Mouse (Mus musculus) MEL (cell line): ENCODE results near the gene Pef1. TPM values are rescaled to one million over a fixed set of nuclear protein-coding genes. Genes with fewer than 3 reads are reported as not detected.

Experiments used
- DNase-seq: peaks from one replicate; pipeline ENCODE4 v3.0.0; 2011; ENCODE audit warnings: low read depth, low spot score
- H3K27ac ChIP-seq: 2 replicates; pipeline ENCODE4 v1.5.1; 2012; ENCODE audit warnings: low read depth, mild to moderate bottlenecking, control low read depth, low read length, moderate library complexity; ENCODE audit not compliant: control insufficient read depth
- H3K27me3 ChIP-seq, 2 experiments: fragments of 150-350 bp in 1 of 2; sonication (generic) in 1 of 2; 2 replicates each; pipeline ENCODE4 v1.6.1; 2012; ENCODE audit warnings: low read length in 2 of 2, mild to moderate bottlenecking in 2 of 2, improper control_type of control experiment in 1 of 2, moderate library complexity in 1 of 2; ENCODE audit not compliant: insufficient read depth in 2 of 2, control insufficient read depth in 1 of 2
- H3K36me3 ChIP-seq, 2 experiments: 2 replicates each; pipeline ENCODE4 v1.6.1; 2012 to 2014; ENCODE audit warnings: low read length in 2 of 2, improper control_type of control experiment in 1 of 2, inconsistent platforms in 1 of 2, mild to moderate bottlenecking in 1 of 2; ENCODE audit not compliant: insufficient read depth in 2 of 2, control insufficient read depth in 1 of 2
- H3K4me1 ChIP-seq, 2 experiments: fragments of 150-350 bp in 1 of 2; sonication (generic) in 1 of 2; 2 replicates each; pipeline ENCODE4 v1.6.1; 2012; ENCODE audit warnings: low read length in 2 of 2, improper control_type of control experiment in 1 of 2, mild to moderate bottlenecking in 1 of 2; ENCODE audit not compliant: insufficient read depth in 2 of 2, control insufficient read depth in 1 of 2
- H3K4me3 ChIP-seq, 2 experiments: fragments of 150-350 bp in 1 of 2; sonication (generic) in 1 of 2; 2 replicates each; pipeline ENCODE4 v1.5.1; 2012; ENCODE audit warnings: low read depth in 2 of 2, low read length in 2 of 2, mild to moderate bottlenecking in 2 of 2, moderate library complexity in 2 of 2, control low read depth in 1 of 2, improper control_type of control experiment in 1 of 2; ENCODE audit not compliant: control insufficient read depth in 1 of 2, insufficient read depth in 1 of 2
- H3K79me2 ChIP-seq: 2 replicates; pipeline ENCODE4 v1.6.1; 2012; ENCODE audit warnings: mild to moderate bottlenecking, low read length, moderate library complexity; ENCODE audit not compliant: control insufficient read depth, poor library complexity, insufficient read depth
- H3K9ac ChIP-seq: 2 replicates; pipeline ENCODE4 v1.6.1; 2012; ENCODE audit warnings: low read depth, mild to moderate bottlenecking, control low read depth, low read length, moderate library complexity; ENCODE audit not compliant: control insufficient read depth, poor library complexity, severe bottlenecking
- H3K9me3 ChIP-seq: fragments of 150-350 bp; sonication (generic); replicated peaks from 2 replicates; pipeline ENCODE4 v1.6.1; 2012; ENCODE audit warnings: mild to moderate bottlenecking, low read length, improper control_type of control experiment, moderate library complexity; ENCODE audit not compliant: insufficient read depth
- CHD2 ChIP-seq: IDR thresholded peaks from 2 replicates; pipeline ENCODE4 v1.6.1; 2011; ENCODE audit warnings: low read length, improper control_type of control experiment
- CTCF ChIP-seq, 3 experiments: IDR thresholded peaks in 2 of 3; conservative IDR thresholded peaks in 1 of 3; 2 replicates each; pipeline ENCODE4 v1.5.1; 2011 to 2012; ENCODE audit warnings: low read length in 3 of 3, low read depth in 2 of 3, mild to moderate bottlenecking in 2 of 3, improper control_type of control experiment in 1 of 3, inconsistent platforms in 1 of 3, mixed read lengths in 1 of 3, moderate library complexity in 1 of 3; ENCODE audit not compliant: control insufficient read depth in 1 of 3, insufficient read depth in 1 of 3, poor library complexity in 1 of 3, severe bottlenecking in 1 of 3
- ELF1 ChIP-seq: IDR thresholded peaks from 2 replicates; pipeline ENCODE4 v1.6.1; 2014; ENCODE audit warnings: low read depth, mild to moderate bottlenecking, inconsistent platforms, low read length, improper control_type of control experiment, moderate library complexity
- GATA1 ChIP-seq: IDR thresholded peaks from 2 replicates; pipeline ENCODE4 v1.6.1; 2011; ENCODE audit warnings: low read depth, low read length, improper control_type of control experiment
- HCFC1 ChIP-seq: IDR thresholded peaks from 2 replicates; pipeline ENCODE4 v1.6.1; 2012; ENCODE audit warnings: low read depth, mild to moderate bottlenecking, inconsistent platforms, low read length, improper control_type of control experiment, moderate library complexity
- KAT2A ChIP-seq: conservative IDR thresholded peaks from 2 replicates; pipeline ENCODE4 v1.6.1; 2012; ENCODE audit warnings: low read depth, low read length, improper control_type of control experiment, inconsistent platforms
- MAFK ChIP-seq: IDR thresholded peaks from 2 replicates; pipeline ENCODE4 v1.6.1; 2011; ENCODE audit warnings: low read depth, mild to moderate bottlenecking, low read length, improper control_type of control experiment, borderline replicate concordance
- MEF2A ChIP-seq: IDR thresholded peaks from 2 replicates; pipeline ENCODE4 v1.6.1; 2014; ENCODE audit warnings: low read depth, mild to moderate bottlenecking, inconsistent platforms, low read length, improper control_type of control experiment; ENCODE audit not compliant: poor library complexity, insufficient replicate concordance, severe bottlenecking; ENCODE audit errors: extremely low read depth
- MXI1 ChIP-seq: IDR thresholded peaks from 2 replicates; pipeline ENCODE4 v1.6.1; 2011; ENCODE audit warnings: mild to moderate bottlenecking, low read depth, low read length, improper control_type of control experiment
- MYB ChIP-seq: IDR thresholded peaks from 2 replicates; pipeline ENCODE4 v1.6.1; 2011; ENCODE audit warnings: mild to moderate bottlenecking, low read depth, low read length, improper control_type of control experiment
- MYC ChIP-seq: IDR thresholded peaks from 2 replicates; pipeline ENCODE4 v1.6.1; 2011; ENCODE audit warnings: low read depth, mild to moderate bottlenecking, low read length, improper control_type of control experiment, moderate library complexity
- NRF1 ChIP-seq: IDR thresholded peaks from 2 replicates; pipeline ENCODE4 v1.6.1; 2014; ENCODE audit warnings: low read depth, mild to moderate bottlenecking, inconsistent platforms, low read length, improper control_type of control experiment, moderate library complexity; ENCODE audit not compliant: poor library complexity, insufficient read depth, severe bottlenecking
- POLR2AphosphoS2 ChIP-seq: IDR thresholded peaks from 2 replicates; pipeline ENCODE4 v1.6.1; 2011; ENCODE audit warnings: low read length, improper control_type of control experiment
- POLR2AphosphoS5 ChIP-seq: IDR thresholded peaks from 2 replicates; pipeline ENCODE4 v1.6.1; 2012; ENCODE audit warnings: low read depth, borderline replicate concordance, mild to moderate bottlenecking, inconsistent platforms, low read length, moderate library complexity, mixed read lengths
- RAD21 ChIP-seq: IDR thresholded peaks from 2 replicates; pipeline ENCODE4 v1.6.1; 2011; ENCODE audit warnings: mild to moderate bottlenecking, low read depth, low read length, improper control_type of control experiment
- SMC3 ChIP-seq: IDR thresholded peaks from 2 replicates; pipeline ENCODE4 v1.6.1; 2011; ENCODE audit warnings: low read depth, low read length, improper control_type of control experiment
- TAL1 ChIP-seq: IDR thresholded peaks from 2 replicates; pipeline ENCODE4 v1.6.1; 2012; ENCODE audit warnings: mild to moderate bottlenecking, inconsistent platforms, low read length, moderate library complexity, mixed read lengths
- TBP ChIP-seq: IDR thresholded peaks from 2 replicates; pipeline ENCODE4 v1.8.0; 2011; ENCODE audit warnings: low read depth, low read length, improper control_type of control experiment
- USF1 ChIP-seq: IDR thresholded peaks from 2 replicates; pipeline ENCODE4 v1.6.1; 2014; ENCODE audit warnings: low read depth, mild to moderate bottlenecking, inconsistent platforms, low read length, improper control_type of control experiment, moderate library complexity
- ZKSCAN1 ChIP-seq: IDR thresholded peaks from 2 replicates; pipeline ENCODE4 v1.6.1; 2012; ENCODE audit warnings: low read depth, mild to moderate bottlenecking, inconsistent platforms, low read length, improper control_type of control experiment, moderate library complexity
- ZMIZ1 ChIP-seq: IDR thresholded peaks from 2 replicates; pipeline ENCODE4 v1.6.1; 2012; ENCODE audit warnings: low read depth, mild to moderate bottlenecking, inconsistent platforms, low read length, improper control_type of control experiment, moderate library complexity
- polyA plus RNA-seq, 2 experiments: library from polyadenylated mRNA; stranded (reverse) in 1 of 2; unstranded in 1 of 2; fragments of >175 nt in 1 of 2; fragments of >200 nt in 1 of 2; gene quantifications; 2 replicates each; pipeline versions ENCODE4 v1.2.1 to v1.2.4; 2012; ENCODE audit warnings: low replicate concordance in 2 of 2, low read depth in 1 of 2; ENCODE audit not compliant: insufficient read length in 2 of 2, insufficient read depth in 1 of 2, missing spikeins in 1 of 2
- total RNA-seq: library from RNA; depleted of rRNA; stranded (reverse); fragments of 300-350 nt; gene quantifications from 2 replicates; pipeline ENCODE4 v1.2.3, GENCODE M21; 2012

Gene Pef1
- total and polyA plus RNA-seq, 3 experiments = 27.3 to 49.8 TPM; not detected in 1

GRCm38 (mm10) chr4:130120752-130121151 is 18.4 kb downstream of the Pef1 start:
- no peak for DNase-seq
- Histone ChIP-seq H3K4me1 (no peaks in the 10 kb centered on the region), H3K27ac (no peak overlapping the region), H3K36me3 (no peaks in the 10 kb centered on the region), H3K27me3 (no peaks in the 10 kb centered on the region), H3K79me2 (no peaks in the 10 kb centered on the region), H3K9ac (no peak overlapping the region), H3K4me3 (no peak overlapping the region), H3K9me3 (no peaks in the 10 kb centered on the region)
- TF ChIP-seq POLR2AphosphoS2 (no peak), HCFC1 (no peak), MXI1 (no peak), ELF1 (no peak), MYC (no peak), ZMIZ1 (no peak), ZKSCAN1 (no peak), NRF1 (no peak), SMC3 (no peak), MYB (no peak), GATA1 (no peak), TAL1 (no peak), RAD21 (no peak), KAT2A (no peak), CHD2 (no peak), POLR2AphosphoS5 (no peak), MEF2A (no peak), CTCF (IDR thresholded peaks at IDR 0.05 in 2 of 3, conservative IDR thresholded peaks at IDR 0.05 in 1 of 3; ENCODE audit: control insufficient read depth in 1 of 3, insufficient read depth in 1 of 3, low read depth in 2 of 3, low read length in 3 of 3, poor library complexity in 1 of 3, severe bottlenecking in 1 of 3) (no peak)

DNA sequence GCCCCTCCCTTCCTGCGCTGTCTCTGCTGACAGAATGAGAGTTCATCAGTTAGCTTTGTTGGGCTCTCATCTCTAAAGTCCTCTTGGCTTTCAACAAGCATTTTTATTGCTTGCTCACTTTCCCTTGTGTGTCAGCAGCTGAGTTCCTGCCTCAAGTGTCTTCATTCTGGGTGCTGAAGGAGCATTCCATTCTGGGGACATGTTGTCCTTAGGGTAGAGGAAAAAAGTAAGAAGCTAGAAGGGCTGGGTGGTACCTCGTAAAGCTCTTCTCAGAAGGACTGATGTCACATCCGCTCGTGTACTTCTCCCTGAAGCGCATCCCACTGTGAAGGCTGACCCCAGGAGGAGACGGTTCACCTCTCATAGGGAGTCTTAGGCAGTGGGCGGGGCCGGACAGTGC is 19.2 kb downstream of the Pef1 start:
- no peaks in the 10 kb centered on the region for H3K9me3 ChIP-seq
- no peaks in the 10 kb centered on the region for H3K79me2 ChIP-seq
- no peaks in the 10 kb centered on the region for H3K27me3 ChIP-seq
- H3K27ac ChIP-seq = no peak overlapping the region
- no peak for TF ChIP-seq TBP
- no peak for TF ChIP-seq ZKSCAN1
- no peak for TF ChIP-seq SMC3
- TF ChIP-seq USF1 = no peak
- TF ChIP-seq ZMIZ1 = no peak
- TF ChIP-seq HCFC1 = no peak
- no peak for TF ChIP-seq MAFK
- no peak overlapping the region for H3K4me3 ChIP-seq
- no peak for DNase-seq
- H3K36me3 ChIP-seq = no peaks in the 10 kb centered on the region
- no peak overlapping the region for H3K9ac ChIP-seq
- H3K4me1 ChIP-seq = no peaks in the 10 kb centered on the region
